Mouse (Mus musculus) urinary bladder, adult 18-20 months (tissue): ENCODE measurements around the gene Trmt6.

Source experiments
- DNase-seq, 2 experiments: peaks; one replicate each; pipeline ENCODE4 v3.0.0; 2022; ENCODE audit warnings: low spot score in 2 of 2, mixed read lengths in 2 of 2

The Trmt6 gene

DNA sequence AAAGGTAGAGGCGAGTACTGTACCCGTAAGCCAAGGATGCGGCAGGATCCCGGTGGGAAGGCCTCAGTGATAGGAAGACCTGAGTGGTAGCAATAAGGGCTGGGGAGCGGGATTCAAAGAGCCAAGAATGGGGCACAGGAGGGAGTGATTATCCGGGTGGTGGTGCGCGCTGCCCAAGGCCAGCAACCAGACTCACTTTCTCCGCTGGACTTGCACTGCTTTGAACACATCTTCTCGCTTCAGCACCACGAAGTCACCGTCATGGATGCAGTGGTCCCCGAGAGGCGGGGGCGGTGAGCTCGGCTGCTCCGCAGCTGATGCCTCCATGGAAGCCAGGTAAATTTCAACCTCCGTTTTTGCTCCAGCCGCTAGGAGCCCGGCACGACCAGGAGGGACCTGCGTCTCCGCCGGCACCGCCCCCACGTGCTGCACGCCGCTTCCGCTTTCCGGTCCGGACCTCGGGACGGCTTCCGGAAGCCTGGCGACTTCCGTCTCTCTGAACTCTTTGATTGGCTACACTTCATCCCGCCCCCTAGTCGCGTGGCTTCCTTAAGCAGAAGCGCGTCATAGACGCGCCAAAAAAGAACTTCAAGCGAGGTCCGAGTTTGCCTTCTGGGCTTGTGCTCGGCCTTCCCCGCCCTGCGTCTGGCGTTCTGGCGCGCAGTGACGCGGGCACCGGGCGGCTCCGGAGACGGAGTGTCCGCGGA lies at the start of gene Trmt6, which contains the start of gene Mcm8:
TSS of gene Trmt6 (minus strand) at position 448 of the 707 bp plus-strand sequence.
TSS of gene Mcm8 (plus strand) at position 534 of the 707 bp plus-strand sequence.
- DNase-seq = peak; percentile 75 to 87

DNA sequence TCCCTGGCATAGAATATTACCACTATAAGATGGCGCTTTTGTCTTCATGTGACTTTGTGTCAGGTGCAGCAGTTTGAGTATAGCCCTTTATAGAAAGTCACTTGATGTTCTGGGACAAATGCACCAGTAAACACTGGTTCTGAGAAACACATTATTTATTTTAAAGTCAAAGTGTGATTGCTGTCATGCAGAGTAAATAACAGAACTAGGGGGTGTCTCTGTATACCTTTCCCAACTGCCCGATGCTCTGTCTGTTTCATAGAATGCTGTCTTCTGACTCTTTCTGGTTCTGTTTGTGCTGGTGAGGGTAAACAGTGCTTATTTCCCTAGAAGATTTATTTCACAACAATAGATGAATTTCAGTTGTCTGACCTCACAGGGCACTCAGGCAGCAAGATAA lies 47.5 kb upstream of the Trmt6 start:
- no peak for DNase-seq

DNA sequence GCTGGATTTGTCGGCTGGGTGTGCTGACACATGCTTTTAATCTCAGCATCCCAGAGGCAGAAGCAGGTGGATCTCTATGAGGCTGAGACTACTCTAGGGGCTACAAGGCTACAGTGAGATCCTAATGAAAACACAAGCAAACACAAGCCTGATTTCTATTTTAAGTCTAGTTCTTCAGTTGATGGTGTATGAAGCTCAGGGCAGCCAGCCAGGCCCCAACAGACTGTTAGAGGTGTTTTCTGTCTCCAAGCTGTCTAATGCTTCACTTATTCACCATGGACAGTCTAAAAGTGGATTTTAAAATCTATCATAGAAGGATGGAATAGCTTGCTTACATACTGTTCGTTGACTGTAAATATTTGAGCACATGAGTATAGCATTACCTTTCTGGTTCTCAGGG lies 45.6 kb upstream of the Trmt6 start:
- DNase-seq = no peak

DNA sequence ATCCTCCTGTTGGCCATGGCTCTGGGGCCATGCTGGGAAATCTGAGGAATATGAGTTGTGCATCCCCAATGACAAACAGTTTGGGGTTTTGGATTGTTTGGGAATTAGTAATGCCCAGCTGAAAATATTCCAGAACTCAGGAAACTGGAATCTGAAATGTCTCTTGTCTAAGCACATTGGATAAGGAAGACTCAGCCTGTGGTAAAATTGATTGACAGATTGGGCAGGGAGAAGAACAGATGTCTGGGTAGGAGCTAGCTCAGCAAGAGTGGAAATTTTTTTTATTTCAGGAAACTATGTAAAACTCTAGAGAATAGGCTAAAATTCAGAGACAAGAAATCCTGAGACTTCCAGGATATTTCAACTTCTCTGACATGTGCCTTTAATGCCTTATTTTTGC lies 44.6 kb upstream of the Trmt6 start:
- DNase-seq = no peak

DNA sequence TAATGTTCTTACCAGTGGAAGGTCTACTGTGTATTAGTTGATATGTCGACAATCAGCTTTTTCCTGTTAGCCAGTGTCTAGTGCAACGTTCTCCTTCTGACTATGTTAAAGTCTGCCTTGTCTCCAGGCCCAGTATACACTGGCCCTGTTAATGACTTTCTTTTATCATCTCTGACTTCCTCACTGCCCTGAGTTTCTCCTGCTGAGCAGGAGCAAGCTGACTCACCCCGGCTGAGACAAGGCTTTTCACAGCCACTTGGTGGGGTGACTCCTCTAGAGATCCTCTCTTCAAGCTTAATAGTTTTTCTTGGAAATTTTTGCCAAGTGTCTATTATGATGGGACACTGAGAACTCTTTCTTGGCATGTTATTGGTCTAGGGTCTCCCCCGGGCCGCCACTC lies 40.5 kb upstream of the Trmt6 start:
- DNase-seq = no peak

DNA sequence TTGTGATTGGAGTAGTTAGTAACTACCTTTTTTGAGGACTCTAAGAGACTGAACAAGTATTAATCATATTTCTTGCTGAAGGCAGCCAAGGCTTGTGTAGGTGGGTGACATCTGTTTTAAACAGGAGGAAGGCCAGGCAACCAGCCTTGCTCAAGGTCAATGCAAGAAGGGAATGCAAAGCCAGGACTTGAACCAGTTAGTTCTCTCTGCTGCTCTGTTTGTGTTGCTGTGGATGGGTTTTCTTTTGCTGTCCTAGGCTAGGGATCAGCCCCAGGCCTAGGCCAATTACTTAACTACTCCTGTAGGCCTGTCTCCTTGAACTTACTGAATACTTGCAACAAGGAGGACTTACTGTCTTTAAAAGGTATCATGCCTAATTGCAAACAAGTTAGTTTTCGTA lies 37.2 kb upstream of the Trmt6 start:
- no peak for DNase-seq

DNA sequence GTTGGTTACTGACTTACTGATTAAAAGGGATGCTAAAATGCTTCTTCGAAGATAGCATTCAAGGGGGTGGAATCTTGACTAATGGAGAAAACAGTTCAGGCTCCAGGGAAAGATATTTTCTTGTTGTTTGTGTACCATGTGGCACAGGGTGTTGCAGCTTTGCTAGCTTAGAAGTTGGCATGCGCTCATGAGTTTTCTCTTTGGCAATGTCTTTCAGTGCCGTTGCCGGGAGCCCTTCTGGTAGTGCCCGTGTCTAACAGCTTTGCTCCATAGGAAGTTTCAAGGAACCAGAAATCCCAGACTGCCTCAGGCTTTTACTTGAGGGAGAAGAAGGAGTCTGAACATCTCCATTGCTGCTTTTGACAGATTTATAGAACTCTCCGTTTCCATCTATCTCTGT lies 33.3 kb upstream of the Trmt6 start:
- no peak for DNase-seq

DNA sequence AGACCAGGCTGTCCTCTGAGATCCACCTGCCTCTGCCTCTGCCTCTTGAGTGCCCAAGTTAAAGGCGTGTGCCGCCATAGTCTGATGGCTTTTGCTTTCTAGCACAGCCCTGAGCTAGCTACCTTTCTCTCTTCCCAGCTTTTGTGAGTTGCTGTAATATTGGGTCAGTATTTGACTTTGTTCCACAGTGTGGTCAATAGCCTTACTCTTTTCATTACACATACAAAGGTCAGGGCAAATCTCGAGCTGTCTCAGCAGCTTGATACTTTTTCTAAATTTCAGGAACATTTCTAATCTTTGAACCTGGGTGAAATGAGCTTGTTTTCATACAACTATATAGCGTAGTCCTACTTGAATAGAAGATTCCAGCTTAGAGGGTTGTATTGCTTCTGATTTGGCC lies 32.5 kb upstream of the Trmt6 start:
- DNase-seq = no peak

DNA sequence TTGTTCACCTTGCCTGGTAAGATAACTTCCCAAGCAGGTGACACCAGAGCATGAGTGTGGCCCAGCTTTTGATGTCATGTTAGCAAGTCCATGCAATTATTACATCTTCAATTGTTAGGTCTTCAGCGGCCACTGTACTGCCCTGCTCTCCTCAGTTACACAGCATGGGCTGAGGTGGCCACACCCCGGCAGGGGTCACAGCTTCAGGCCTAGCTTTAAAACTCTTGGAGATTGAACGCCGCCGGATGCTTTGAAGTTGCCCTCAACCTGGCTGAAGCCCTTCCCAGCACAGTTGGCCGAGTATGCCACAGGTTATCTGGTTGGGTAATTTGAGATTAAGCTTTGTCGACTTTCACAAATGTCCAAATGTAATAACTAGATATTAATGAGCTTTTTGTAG lies 31.7 kb upstream of the Trmt6 start:
- no peak for DNase-seq

DNA sequence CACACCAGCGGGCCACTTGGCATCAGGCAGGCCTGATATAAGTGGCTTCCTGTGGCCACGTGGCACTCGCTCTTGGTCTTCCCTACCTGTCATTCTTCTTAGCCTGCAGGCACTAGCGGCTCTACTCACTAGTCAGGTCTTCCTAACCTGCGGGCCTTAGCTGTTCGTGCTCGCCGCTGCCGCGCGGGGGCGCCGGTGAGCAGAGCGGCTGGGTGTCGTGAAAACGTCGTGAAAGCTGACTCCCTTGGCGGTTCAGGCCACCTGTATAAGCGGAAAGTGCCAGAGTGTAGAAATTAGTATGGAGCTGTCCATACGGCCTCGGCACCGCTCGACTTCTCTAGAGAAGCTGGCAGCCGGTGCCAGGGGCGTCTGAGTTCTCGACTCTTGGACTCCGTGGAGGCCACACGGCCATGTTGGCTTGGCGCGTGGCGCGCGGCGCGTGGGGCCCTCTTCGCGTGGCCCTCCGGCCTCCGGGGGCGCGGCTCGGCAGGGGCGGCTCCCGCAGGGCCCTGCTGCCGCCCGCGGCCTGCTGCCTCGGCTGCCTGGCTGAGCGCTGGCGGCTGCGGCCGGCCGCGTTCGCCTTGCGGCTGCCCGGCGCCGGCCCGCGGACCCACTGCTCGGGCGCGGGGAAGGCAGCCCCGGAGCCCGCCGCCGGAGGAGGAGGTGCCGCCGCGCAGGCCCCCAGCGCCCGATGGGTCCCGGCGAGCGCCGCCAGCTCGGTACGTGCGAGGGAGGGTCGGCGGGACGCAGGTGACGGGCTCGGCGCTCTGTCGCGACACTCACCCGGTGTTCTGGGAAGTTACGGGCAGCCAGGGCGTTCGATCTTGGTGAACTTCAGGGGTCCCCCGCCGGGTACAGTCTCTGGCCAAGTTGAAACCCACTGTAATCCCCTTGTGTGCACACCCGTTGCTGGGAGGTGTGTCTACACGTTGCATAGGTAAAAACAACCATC lies 30.8 kb upstream of the Trmt6 start, which contains the start of gene Crls1:
TSS of gene Crls1 (plus strand) at position 260 of the 952 bp plus-strand sequence.
- peak; percentile 97 to 100 for DNase-seq

DNA sequence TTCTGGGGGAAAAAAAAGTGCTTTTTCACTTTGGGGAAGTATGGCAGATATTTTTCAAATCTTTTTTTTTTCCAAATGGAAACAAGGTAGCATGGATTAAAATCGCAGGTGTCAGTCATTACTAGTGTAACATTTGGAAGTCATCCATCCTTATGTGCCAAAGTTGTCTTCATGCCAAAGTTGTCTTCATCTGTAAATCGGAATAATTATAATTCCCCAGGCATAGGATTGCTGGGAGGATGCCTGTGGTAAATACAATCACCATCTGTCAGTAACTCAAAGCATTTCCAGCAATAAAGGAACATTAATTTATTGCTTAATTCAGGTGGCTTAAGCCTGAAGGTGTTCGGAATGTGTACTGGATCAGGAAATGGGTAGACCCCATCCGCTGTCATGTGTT lies 25.2 kb upstream of the Trmt6 start:
- DNase-seq = no peak

DNA sequence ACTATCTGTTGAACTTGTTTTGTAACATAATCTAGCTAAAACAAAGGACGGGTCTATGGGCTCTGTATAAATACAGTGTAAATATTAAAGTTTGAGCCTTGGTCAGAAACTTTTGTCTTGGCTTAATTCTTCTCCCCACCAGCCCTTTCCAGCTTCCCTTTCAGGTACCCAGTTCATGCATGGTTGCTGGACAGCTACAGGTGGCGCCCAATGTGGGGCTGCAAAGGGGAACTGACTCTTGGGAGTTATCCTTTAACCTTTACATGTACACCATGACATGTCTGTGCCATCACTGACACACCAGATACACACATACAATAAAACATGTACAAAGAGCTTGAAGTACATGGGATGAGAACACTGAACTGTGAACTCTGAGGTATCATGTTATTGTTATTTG lies 12.9 kb downstream of the Trmt6 start:
- no peak for DNase-seq

DNA sequence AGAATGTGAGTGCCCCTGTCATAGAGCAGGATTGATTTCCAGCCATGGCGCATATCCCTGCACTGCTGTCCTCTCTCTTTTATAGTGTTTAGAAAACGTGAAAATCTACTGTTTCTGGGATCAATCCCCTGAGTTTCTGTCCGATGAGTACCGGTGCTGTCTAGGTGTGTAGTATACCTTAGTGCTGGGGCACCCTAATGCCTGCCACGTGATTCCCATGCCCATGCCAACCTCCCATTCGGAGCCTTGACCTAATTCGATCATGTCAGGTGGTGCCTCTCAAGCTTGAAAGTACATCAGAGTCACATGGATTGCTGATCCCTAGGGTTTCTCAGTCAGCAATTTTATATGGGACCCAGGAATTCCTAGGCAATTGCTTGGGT lies 21.7 kb downstream of the Trmt6 start:
- no peak for DNase-seq

DNA sequence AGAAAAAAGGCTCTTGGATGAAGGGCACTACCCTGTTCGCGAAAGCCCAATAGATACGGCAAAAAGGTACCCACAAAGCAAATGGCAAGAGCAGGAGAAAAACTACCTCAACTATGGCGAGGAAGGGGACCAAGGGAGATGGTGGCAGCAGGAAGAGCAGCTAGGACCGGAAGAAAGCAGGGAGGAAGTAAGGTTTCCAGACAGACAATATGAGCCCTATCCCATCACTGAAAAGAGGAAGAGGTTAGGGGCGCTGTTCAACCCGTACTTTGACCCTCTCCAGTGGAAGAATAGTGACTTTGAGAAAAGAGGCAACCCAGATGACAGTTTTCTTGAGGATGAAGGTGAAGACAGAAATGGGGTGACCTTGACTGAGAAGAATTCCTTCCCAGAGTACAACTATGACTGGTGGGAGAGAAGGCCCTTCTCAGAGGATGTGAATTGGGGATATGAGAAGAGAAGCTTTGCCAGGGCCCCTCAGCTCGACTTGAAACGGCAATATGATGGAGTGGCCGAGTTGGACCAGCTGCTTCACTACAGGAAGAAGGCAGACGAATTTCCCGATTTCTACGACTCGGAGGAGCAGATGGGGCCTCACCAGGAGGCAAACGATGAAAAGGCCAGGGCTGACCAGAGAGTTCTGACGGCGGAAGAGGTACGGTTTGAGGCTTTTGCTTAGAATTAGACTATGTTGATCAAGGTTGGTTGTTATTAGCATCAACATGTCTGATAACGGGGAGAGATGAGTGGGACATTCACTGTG lies 22.2 kb downstream of the Trmt6 start:
- no peak for DNase-seq

DNA sequence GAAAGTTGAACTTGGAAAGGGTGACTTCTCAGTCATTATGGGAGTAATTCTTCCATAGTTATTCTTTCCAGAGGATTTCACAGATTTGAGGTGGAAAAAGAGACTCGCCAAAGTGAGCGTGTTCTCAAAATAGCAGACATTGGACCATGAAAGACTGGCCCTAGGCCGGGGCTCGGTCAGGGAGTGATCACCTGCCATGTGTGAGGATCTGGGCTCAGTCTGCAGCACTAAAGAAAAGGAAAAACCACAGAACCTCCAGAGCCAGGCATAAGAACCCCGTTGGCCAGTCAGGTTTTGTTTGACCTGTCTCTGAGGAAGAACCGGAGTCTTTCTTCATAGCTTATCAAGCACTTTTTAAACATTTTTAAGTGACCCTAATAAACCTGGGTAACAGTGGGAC lies 31.8 kb downstream of the Trmt6 start:
- no peak for DNase-seq

DNA sequence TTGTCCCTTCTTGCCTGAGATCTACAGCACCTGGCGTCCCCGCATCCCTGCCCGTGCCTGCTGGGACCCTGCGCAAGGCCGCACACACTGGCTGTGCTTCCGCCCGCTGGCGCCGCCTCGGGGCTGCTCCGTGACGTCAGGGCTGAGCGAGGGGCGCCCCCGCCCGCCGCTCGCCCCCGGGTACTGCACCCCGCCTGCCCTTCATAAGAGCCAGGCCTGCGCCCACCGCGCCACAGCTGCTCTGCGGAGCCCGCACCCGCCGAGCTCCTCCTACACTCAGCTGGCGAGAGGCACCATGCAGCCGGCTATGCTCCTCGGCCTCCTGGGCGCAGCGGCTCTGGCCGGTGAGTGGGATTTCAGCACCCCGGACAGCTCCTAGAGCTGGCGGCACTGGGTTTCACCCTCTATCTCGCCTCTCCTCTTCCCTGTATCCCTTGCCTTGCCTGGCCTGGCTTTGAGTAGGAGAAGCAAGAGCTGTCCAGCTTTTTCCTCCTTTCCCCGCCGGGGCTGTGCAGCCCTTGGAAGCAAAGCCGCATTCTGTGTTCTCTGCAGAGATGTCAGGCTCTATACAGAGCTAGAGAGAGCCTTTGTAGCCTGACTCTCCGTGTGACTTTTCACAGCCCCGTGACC lies 34.3 kb downstream of the Trmt6 start:
- DNase-seq = peak; percentile 64 to 66

DNA sequence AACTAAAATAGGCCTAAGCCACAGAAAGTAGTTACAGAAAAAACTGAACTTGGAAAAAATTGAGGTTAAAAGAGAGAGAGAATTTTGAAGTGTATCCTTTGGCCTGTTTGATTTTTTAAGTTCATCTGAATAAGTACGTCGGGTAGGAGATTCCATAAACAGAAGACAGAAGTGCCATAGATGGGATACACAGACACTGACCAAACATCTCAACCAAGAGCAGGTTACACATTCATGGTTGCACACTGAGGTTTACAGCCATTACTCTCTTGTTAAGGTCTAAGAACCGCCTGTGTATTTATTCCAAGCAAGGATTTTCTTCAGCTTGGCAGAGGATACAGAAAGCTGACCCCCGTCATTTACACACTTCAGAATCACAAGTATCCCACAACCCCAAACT lies 34.9 kb downstream of the Trmt6 start, which contains the start of gene Chgb:
TSS of gene Chgb (plus strand) at position 301 of the 400 bp plus-strand sequence.
- DNase-seq = no peak

DNA sequence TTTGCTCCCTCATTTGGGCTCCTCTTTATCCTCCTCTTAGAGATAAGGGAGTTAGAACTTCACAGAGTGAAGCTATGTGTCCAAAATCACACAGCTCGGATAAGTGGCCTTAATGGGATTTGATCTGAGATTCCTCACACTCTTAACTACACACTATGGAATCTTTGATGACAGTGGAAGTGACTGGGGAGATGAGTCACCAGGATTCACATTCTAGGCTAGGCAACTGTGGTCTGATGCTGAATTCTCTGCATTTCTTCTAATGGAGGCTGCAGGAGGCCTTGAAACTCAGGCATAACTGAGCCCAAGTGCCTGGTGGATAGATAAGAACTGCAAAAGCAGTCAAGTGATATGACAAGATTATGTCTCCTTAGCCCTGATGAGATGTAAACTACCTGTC lies 45.0 kb downstream of the Trmt6 start:
- DNase-seq = no peak

DNA sequence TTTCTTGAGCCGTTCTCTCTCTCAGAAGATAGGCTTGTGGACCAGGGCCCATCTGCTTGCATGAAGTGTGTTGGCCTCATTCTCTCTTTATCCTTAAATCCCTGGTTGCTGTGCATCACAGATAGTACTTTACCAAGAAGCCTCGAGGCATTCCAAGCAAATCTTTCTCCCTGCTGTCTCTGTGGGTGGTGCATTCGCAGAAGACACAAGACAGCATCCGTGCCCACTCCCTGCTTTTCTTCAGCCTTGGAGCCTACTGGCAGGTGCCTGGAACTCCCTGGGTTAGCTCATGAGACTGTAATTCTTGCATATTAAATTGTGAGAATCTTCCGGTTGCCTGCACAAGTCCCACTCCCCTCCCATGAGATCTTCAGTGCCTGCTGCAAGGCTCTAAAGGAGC lies 57.9 kb downstream of the Trmt6 start:
- DNase-seq = no peak
